Mouse (Mus musculus) testis, adult 2 months (tissue): ENCODE data around the gene Dnajb11. TPM values are rescaled to one million over a fixed set of nuclear protein-coding genes. Genes with fewer than 3 reads are reported as not detected.

ENCODE experiments used
- H3K27ac ChIP-seq: fragments of 200-500 bp; 2 replicates; pipeline ENCODE4 v1.5.1; 2012; ENCODE audit warnings: low read depth, low read length; ENCODE audit not compliant: control insufficient read depth, insufficient read depth
- H3K27me3 ChIP-seq: fragments of 200-500 bp; 2 replicates; pipeline ENCODE4 v1.6.1; 2012; ENCODE audit warnings: mild to moderate bottlenecking, low read length, moderate library complexity; ENCODE audit not compliant: control insufficient read depth, insufficient read depth
- H3K36me3 ChIP-seq: fragments of 200-500 bp; 2 replicates; pipeline ENCODE4 v1.6.1; 2012; ENCODE audit warnings: mild to moderate bottlenecking, low read length; ENCODE audit not compliant: control insufficient read depth, insufficient read depth
- H3K4me1 ChIP-seq: fragments of 200-500 bp; 2 replicates; pipeline ENCODE4 v1.6.1; 2012; ENCODE audit warnings: low read length; ENCODE audit not compliant: control insufficient read depth, insufficient read depth
- H3K4me3 ChIP-seq: fragments of 200-500 bp; 2 replicates; pipeline ENCODE4 v1.5.1; 2012; ENCODE audit warnings: low read depth, mild to moderate bottlenecking, low read length, moderate library complexity, mixed read lengths; ENCODE audit not compliant: control insufficient read depth
- CTCF ChIP-seq: fragments of 200-500 bp; IDR thresholded peaks from 2 replicates; pipeline ENCODE4 v1.5.1; 2012; ENCODE audit warnings: low read depth, mild to moderate bottlenecking, inconsistent platforms, low read length, moderate library complexity; ENCODE audit not compliant: control insufficient read depth, insufficient read depth, insufficient replicate concordance
- POLR2A ChIP-seq: fragments of 200-500 bp; IDR thresholded peaks from 2 replicates; pipeline ENCODE4 v1.6.1; 2012; ENCODE audit warnings: low read depth, mild to moderate bottlenecking, inconsistent platforms, low read length, moderate library complexity; ENCODE audit not compliant: control insufficient read depth
- polyA plus RNA-seq: library from polyadenylated mRNA; depleted of rRNA; stranded (reverse); fragments of >200 nt; gene quantifications from 2 replicates; pipeline ENCODE4 v1.2.3, GENCODE M21; 2012

Gene Dnajb11
- polyA plus RNA-seq, 1 experiment: 32.9 TPM

DNA sequence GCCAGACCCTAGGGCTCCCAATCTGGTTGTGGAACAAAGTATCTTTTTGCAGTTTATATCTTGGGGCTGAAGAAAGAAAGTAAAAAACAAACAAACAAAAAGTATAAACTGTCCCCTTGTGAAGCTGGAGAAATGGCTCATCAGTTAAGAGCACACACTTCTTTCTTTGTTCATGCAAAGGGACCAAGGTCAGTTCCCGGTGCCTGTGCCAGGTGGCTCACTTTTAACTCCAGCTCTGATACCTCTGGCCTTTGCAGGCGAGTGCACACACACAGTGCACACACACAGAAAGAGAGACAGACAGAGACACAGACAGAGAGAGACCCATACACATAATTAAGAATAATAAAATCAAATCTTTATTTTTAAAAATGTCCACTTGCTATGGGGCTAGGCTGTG lies 39.0 kb downstream of the Dnajb11 start:
- no peak overlapping the region for H3K27ac ChIP-seq
- TF ChIP-seq POLR2A: no peak

GRCm38 (mm10) chr16:22899346-22899745 lies 41.7 kb downstream of the Dnajb11 start:
- Histone ChIP-seq H3K27me3 (no peaks in the 10 kb centered on the region), H3K4me3 (no peak overlapping the region), H3K27ac (no peak overlapping the region), H3K4me1 (peaks cover 3% of the 10 kb centered on the region), H3K36me3 (no peaks in the 10 kb centered on the region)
- TF ChIP-seq POLR2A: no peak
- no peak for TF ChIP-seq CTCF

More for the DNA sequence above, 39.0 kb downstream of the Dnajb11 start:
- Histone ChIP-seq H3K36me3 (no peaks in the 10 kb centered on the region), H3K27me3 (no peaks in the 10 kb centered on the region), H3K4me1 (peaks cover 3% of the 10 kb centered on the region), H3K4me3 (no peak overlapping the region)

DNA sequence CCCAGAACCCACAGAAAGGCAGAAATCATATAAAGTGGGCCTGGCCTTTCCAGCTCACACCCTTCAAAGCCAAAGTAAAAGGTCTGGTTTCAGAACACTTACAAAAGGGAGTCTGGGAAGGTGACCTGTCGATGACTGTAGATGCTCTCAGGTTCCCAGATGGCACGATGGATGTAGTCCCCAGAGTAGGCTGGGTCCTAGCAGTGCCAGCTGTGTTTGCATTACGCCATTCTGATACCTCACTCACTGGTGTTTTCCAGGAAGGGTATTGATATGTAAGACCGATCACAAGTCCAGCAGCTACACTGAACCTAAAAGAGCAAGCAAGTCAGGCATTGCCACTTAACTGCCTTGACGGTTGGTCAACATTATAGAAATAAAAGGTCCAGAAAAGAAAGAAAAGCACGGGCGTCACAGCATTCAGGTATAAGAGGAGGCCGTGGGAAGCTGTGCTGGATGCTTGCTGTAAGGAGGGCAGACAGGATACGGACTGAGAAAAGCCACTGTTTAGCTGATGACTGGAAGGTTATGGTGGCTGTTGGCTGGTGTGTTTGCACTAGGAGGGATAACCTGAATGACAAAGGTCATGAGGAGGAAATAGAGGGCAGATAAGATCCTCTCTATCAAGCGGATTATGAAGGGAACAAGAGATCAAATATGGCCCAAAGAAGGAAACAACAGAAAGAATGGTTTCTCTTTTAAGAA lies 42.4 kb downstream of the Dnajb11 start:
- no peaks in the 10 kb centered on the region; the same call in 1 of the 2 replicates for H3K4me1 ChIP-seq
- no peak for TF ChIP-seq POLR2A
- H3K4me3 ChIP-seq: no peak overlapping the region
- no peaks in the 10 kb centered on the region for H3K27me3 ChIP-seq
- H3K36me3 ChIP-seq: no peaks in the 10 kb centered on the region
- no peak overlapping the region for H3K27ac ChIP-seq

DNA sequence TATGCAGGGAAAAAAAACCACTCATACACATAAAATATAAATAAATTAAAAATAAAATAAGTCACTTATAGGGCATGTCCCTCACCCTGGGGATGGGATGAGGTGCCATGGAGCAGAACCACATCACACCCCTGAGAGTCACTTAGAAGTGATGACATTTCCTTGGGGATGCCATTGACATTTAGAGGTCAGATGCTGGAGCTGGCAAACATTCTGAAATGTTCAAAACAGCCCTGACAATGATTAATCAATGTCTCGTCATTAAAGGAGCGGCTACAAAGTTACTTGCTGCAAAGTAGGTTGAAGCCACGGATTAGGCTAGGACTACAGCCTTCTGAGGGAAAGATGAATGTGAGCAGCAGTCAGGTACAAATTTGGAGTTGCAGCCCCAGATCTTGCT lies 43.7 kb downstream of the Dnajb11 start:
- Histone ChIP-seq H3K4me3 (no peak overlapping the region), H3K27me3 (no peaks in the 10 kb centered on the region), H3K36me3 (no peaks in the 10 kb centered on the region), H3K27ac (no peak overlapping the region), H3K4me1 (no peaks in the 10 kb centered on the region)
- TF ChIP-seq CTCF (no peak), POLR2A (no peak)

GRCm38 (mm10) chr16:22909290-22909689 lies 51.6 kb downstream of the Dnajb11 start:
- Histone ChIP-seq H3K4me3 (no peak overlapping the region), H3K36me3 (no peaks in the 10 kb centered on the region), H3K27me3 (no peaks in the 10 kb centered on the region), H3K27ac (no peak overlapping the region), H3K4me1 (no peaks in the 10 kb centered on the region)
- TF ChIP-seq POLR2A (no peak), CTCF (no peak)

DNA sequence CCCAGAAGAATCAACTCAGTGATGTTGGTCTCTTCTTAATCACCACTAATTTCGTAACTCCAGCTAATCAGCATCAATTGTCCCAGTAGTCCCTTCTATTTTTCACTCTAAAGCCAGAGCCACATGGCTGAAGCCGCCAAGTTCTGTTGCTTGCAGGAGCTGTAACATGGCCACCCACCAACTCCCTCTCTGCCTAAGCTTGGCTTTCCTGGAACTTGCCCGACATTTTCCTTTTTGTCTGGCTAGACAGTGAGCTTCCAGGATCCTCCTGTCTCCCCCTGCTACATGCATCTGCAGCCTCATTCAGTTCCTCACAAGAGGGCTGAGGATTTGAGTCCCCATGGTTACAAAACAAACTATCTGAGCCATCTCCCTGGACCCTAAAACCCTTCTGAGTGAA lies 54.3 kb downstream of the Dnajb11 start:
- no peaks in the 10 kb centered on the region for H3K4me1 ChIP-seq
- H3K4me3 ChIP-seq: no peak overlapping the region
- TF ChIP-seq CTCF (no peak), POLR2A (no peak)
- H3K27me3 ChIP-seq: no peaks in the 10 kb centered on the region
- no peaks in the 10 kb centered on the region for H3K36me3 ChIP-seq
- no peak overlapping the region for H3K27ac ChIP-seq

DNA sequence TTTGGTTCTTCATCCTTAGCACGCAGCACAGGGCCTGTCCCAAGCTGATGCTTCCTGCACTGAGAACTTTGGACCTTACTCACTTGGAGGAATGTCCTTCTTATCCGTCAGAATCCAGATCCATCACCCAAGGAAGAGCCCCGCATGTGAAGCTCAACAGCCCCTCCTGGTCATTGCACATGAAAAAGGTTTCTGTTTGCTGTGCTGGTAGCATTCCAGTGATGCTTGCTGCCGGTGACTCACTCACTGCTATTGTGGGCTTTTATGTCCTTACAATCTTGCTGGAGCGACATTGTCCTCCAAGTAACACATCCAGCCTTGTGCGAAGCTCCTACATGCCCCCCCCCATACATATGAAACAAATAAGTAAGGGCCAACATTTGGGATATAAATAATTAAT lies 55.2 kb downstream of the Dnajb11 start:
- Histone ChIP-seq H3K4me3 (no peak overlapping the region), H3K27ac (no peak overlapping the region), H3K36me3 (no peaks in the 10 kb centered on the region), H3K4me1 (no peaks in the 10 kb centered on the region), H3K27me3 (no peaks in the 10 kb centered on the region)
- TF ChIP-seq POLR2A (no peak), CTCF (no peak)

GRCm38 (mm10) chr16:22914276-22914675 lies 56.6 kb downstream of the Dnajb11 start:
- Histone ChIP-seq H3K27ac (no peak overlapping the region), H3K4me3 (no peak overlapping the region), H3K27me3 (no peaks in the 10 kb centered on the region), H3K4me1 (no peaks in the 10 kb centered on the region), H3K36me3 (no peaks in the 10 kb centered on the region)
- TF ChIP-seq CTCF (no peak), POLR2A (no peak)
